32 mouse cellular contexts compared by ENCODE assay signal in genomic region chr17:66586078-66586477, GRCm38 (mm10). TPM values are rescaled to one million over a fixed set of nuclear protein-coding genes. Genes with fewer than 3 reads are reported as not detected.
A peak's percentile ranks its signal among the peaks of the same experiment; 100 is the strongest.
DNase-seq lines count a peak whose midpoint lies in the region; ATAC-seq lines count a peak whose summit lies in the region.
"Had no signal": no experiment of that assay in that cellular context is flagged by ENCODE, and none has a peak within 500 bp of the region (broad histone marks: within the 10 kb centered on the region; RNA-seq: fewer than 3 reads in every experiment).

No protein-coding gene starts in this region.

- H3K4me3 ChIP-seq in forebrain, embryonic 14.5 days (ENCODE audit: low read depth, low read length): no peak overlapping the region
- no peak overlapping the region for H3K4me3 ChIP-seq in forebrain, embryonic 13.5 days
- no peak overlapping the region for H3K4me3 ChIP-seq in midbrain, embryonic 11.5 days (ENCODE audit: low read depth, low read length)
- H3K4me3 ChIP-seq in midbrain, embryonic 15.5 days: no peak overlapping the region
- no peak overlapping the region for H3K4me3 ChIP-seq in lung, embryonic 15.5 days
- H3K4me3 ChIP-seq: embryonic facial prominence, embryonic 12.5 days; gastrocnemius, adult 2 months; heart, adult 2 months; heart, embryonic 12.5 days; left cerebral cortex, adult 2 months; limb, embryonic 13.5 days had no signal

- 85% methylated on average over 13 of the region's 13 CpGs for WGBS in forebrain, embryonic 14.5 days
- 85% methylated on average over 13 of the region's 13 CpGs for WGBS in forebrain, embryonic 13.5 days
- 89% methylated on average over 13 of the region's 13 CpGs for WGBS in midbrain, embryonic 11.5 days
- 83% methylated on average over 13 of the region's 13 CpGs for WGBS in midbrain, embryonic 15.5 days
- 54% methylated on average over 13 of the region's 13 CpGs for WGBS in lung, embryonic 15.5 days

- no peaks in the 10 kb centered on the region for H3K27me3 ChIP-seq in forebrain, embryonic 14.5 days (replicated peaks; ENCODE audit: control insufficient read depth, insufficient read depth, low read length)
- H3K27me3 ChIP-seq in forebrain, embryonic 13.5 days: no peaks in the 10 kb centered on the region
- no peaks in the 10 kb centered on the region for H3K27me3 ChIP-seq in midbrain, embryonic 11.5 days (ENCODE audit: control insufficient read depth, insufficient read depth, low read length)
- no peaks in the 10 kb centered on the region for H3K27me3 ChIP-seq in midbrain, embryonic 15.5 days (replicated peaks)
- no peaks in the 10 kb centered on the region for H3K27me3 ChIP-seq in lung, embryonic 15.5 days
- H3K27me3 ChIP-seq: embryonic facial prominence, embryonic 12.5 days; heart, embryonic 12.5 days; limb, embryonic 13.5 days had no signal

- no peak overlapping the region for H3K27ac ChIP-seq in forebrain, embryonic 14.5 days (ENCODE audit: low read depth, low read length)
- H3K27ac ChIP-seq in forebrain, embryonic 13.5 days: no peak overlapping the region
- no peak overlapping the region for H3K27ac ChIP-seq in midbrain, embryonic 11.5 days (ENCODE audit: low read depth, low read length)
- no peak overlapping the region for H3K27ac ChIP-seq in midbrain, embryonic 15.5 days
- H3K27ac ChIP-seq in lung, embryonic 15.5 days: no peak overlapping the region
- H3K27ac ChIP-seq: embryonic facial prominence, embryonic 12.5 days; gastrocnemius, adult 2 months; heart, adult 2 months; hindbrain, embryonic 14.5 days; left cerebral cortex, adult 2 months; limb, embryonic 13.5 days had no signal

- no peak overlapping the region for H3K4me2 ChIP-seq in forebrain, embryonic 14.5 days (ENCODE audit: low read length)
- H3K4me2 ChIP-seq in forebrain, embryonic 13.5 days: no peak overlapping the region
- no peak overlapping the region for H3K4me2 ChIP-seq in midbrain, embryonic 11.5 days
- no peak overlapping the region for H3K4me2 ChIP-seq in midbrain, embryonic 15.5 days
- H3K4me2 ChIP-seq in lung, embryonic 15.5 days: no peak overlapping the region
- H3K4me2 ChIP-seq: embryonic facial prominence, embryonic 12.5 days; heart, embryonic 12.5 days; hindbrain, embryonic 14.5 days; limb, embryonic 13.5 days; liver, embryonic 11.5 days had no signal

- H3K9ac ChIP-seq in forebrain, embryonic 14.5 days (ENCODE audit: low read length): no peak overlapping the region
- no peak overlapping the region for H3K9ac ChIP-seq in forebrain, embryonic 13.5 days
- no peak overlapping the region for H3K9ac ChIP-seq in midbrain, embryonic 11.5 days (ENCODE audit: low read length)
- no peak overlapping the region for H3K9ac ChIP-seq in midbrain, embryonic 15.5 days
- H3K9ac ChIP-seq in lung, embryonic 15.5 days: no peak overlapping the region
- H3K9ac ChIP-seq: embryonic facial prominence, embryonic 12.5 days; heart, embryonic 12.5 days; hindbrain, embryonic 14.5 days; limb, embryonic 13.5 days had no signal

- peak; percentile 26 for DNase-seq in forebrain, embryonic 14.5 days (ENCODE audit: low spot score)
- DNase-seq in midbrain, embryonic 11.5 days (ENCODE audit: low spot score, missing footprints): peak; percentile 21
- DNase-seq in lung, postnatal 25 days (ENCODE audit: low spot score): peak; percentile 31
- no peak for DNase-seq in adrenal gland, adult 2 months
- DNase-seq in adipocyte (ENCODE audit: low spot score): no peak
- DNase-seq: adrenal gland, postnatal 25 days; cerebellum, adult 2 months; cerebellum, postnatal 25 days; gastrocnemius, adult 2 months; heart, adult 2 months; heart, postnatal 4 days; kidney, adult 11 months; kidney, postnatal 14 days; layer of hippocampus, adult 9-11 months; thymus, postnatal 14 days had no signal

- ATAC-seq in forebrain, embryonic 14.5 days: no peak
- ATAC-seq in forebrain, embryonic 13.5 days: no peak
- no peak for ATAC-seq in midbrain, embryonic 11.5 days (ENCODE audit: low FRiP score)
- ATAC-seq in midbrain, embryonic 15.5 days (replicated peaks): no peak
- peak; percentile 16; the same call in 1 of the 2 replicates for ATAC-seq in lung, embryonic 15.5 days (ENCODE audit: borderline replicate concordance, extremely low read depth, low FRiP score, low TSS enrichment)
- ATAC-seq: inflammation-experienced regulatory T-cells, adult 6 months; Patski had no signal

- H3K9me3 ChIP-seq in forebrain, embryonic 14.5 days (replicated peaks; ENCODE audit: control insufficient read depth, low read length): no peaks in the 10 kb centered on the region
- no peaks in the 10 kb centered on the region for H3K9me3 ChIP-seq in forebrain, embryonic 13.5 days (replicated peaks)
- no peaks in the 10 kb centered on the region for H3K9me3 ChIP-seq in midbrain, embryonic 11.5 days (ENCODE audit: control insufficient read depth, low read length)
- no peaks in the 10 kb centered on the region for H3K9me3 ChIP-seq in midbrain, embryonic 15.5 days
- no peaks in the 10 kb centered on the region for H3K9me3 ChIP-seq in lung, embryonic 15.5 days
- H3K9me3 ChIP-seq: embryonic facial prominence, embryonic 12.5 days; limb, embryonic 13.5 days had no signal

- no peaks in the 10 kb centered on the region for H3K4me1 ChIP-seq in forebrain, embryonic 14.5 days (ENCODE audit: control insufficient read depth, insufficient read depth, low read length)
- H3K4me1 ChIP-seq in forebrain, embryonic 13.5 days: no peaks in the 10 kb centered on the region
- H3K4me1 ChIP-seq in midbrain, embryonic 11.5 days (ENCODE audit: control insufficient read depth, insufficient read depth, low read length): no peaks in the 10 kb centered on the region
- H3K4me1 ChIP-seq in midbrain, embryonic 15.5 days: no peaks in the 10 kb centered on the region
- peaks cover 7% of the 10 kb centered on the region for H3K4me1 ChIP-seq in lung, embryonic 15.5 days

- H3K36me3 ChIP-seq in forebrain, embryonic 14.5 days (ENCODE audit: control insufficient read depth, insufficient read depth, low read length): no peaks in the 10 kb centered on the region
- H3K36me3 ChIP-seq in forebrain, embryonic 13.5 days (ENCODE audit: poor library complexity, severe bottlenecking): no peaks in the 10 kb centered on the region
- H3K36me3 ChIP-seq in midbrain, embryonic 11.5 days (ENCODE audit: control insufficient read depth, insufficient read depth, low read length): no peaks in the 10 kb centered on the region
- no peaks in the 10 kb centered on the region for H3K36me3 ChIP-seq in midbrain, embryonic 15.5 days (replicated peaks)
- no peaks in the 10 kb centered on the region for H3K36me3 ChIP-seq in lung, embryonic 15.5 days
- H3K36me3 ChIP-seq: embryonic facial prominence, embryonic 12.5 days; heart, embryonic 12.5 days; limb, embryonic 13.5 days had no signal

RNA-seq across cellular contexts. Expression of gene Themis3, which starts 8.3 kb away (rescaled TPM):
- polyA plus RNA-seq in forebrain, embryonic 14.5 days (2014; fragmentation: Nextera tagmentation; extraction: Ambion mirVana): not detected in 2 replicates
- not detected in 2 replicates for polyA plus RNA-seq in forebrain, embryonic 13.5 days (2015; fragmentation: Nextera tagmentation; extraction: Ambion mirVana)
- polyA plus RNA-seq in midbrain, embryonic 11.5 days (2014; fragmentation: Nextera tagmentation; extraction: Ambion mirVana): not detected in 2 replicates
- polyA plus RNA-seq in midbrain, embryonic 15.5 days (2015; fragmentation: Nextera tagmentation; extraction: Ambion mirVana): 0.06 TPM in 1 of 2 replicates, not detected in the other
- 0.40 and 0.60 TPM in 2 replicates for polyA plus RNA-seq in lung, embryonic 15.5 days (2015; fragmentation: Nextera tagmentation; extraction: Ambion mirVana)
- total RNA-seq in adrenal gland, adult 2 months (2021): not detected
- polyA plus RNA-seq in adrenal gland, adult 2 months (2012; rRNA removed): not detected in 2 replicates
- total RNA-seq: adrenal gland, postnatal 25 days; gastrocnemius, postnatal 4 days; heart, adult 2 months; MEL had no signal
- polyA plus RNA-seq: cerebellum, adult 2 months; embryonic facial prominence, embryonic 12.5 days; heart, adult 2 months; heart, embryonic 12.5 days; heart, postnatal 0 days; hindbrain, embryonic 14.5 days; inflammation-experienced regulatory T-cells, adult 6 months; liver, embryonic 11.5 days; liver, embryonic 16.5 days; neural tube, embryonic 14.5 days; Patski; testis, adult 2 months had no signal

Comparison
In these comparisons a context has a peak if more than half of its experiments do, and no peak if none do; other contexts are left out.
1. DNase-seq: peak in forebrain, embryonic 14.5 days (single experiment), midbrain, embryonic 11.5 days (single experiment) and lung, postnatal 25 days (single experiment); none in adrenal gland, adult 2 months (single experiment) and adipocyte (single experiment).